Mouse (Mus musculus): ENCODE data around the gene Ccl25. TPM values are rescaled to one million over a fixed set of nuclear protein-coding genes. Genes with fewer than 3 reads are reported as not detected.
"Not testable (repeated sequence)": the region's sequence is repeated elsewhere in the genome, so short reads cannot be mapped to it uniquely, and the experiment has no call there.

The Ccl25 gene
- polyA plus RNA-seq, 1 experiment from 2014 or later, result 16.4 TPM

GRCm38 (mm10) chr8:4340207-4340606, 15.2 kb downstream of the Ccl25 start:
- H3K27ac ChIP-seq (ENCODE audit: low read depth), result no peak overlapping the region
- H3K27me3 ChIP-seq (ENCODE audit: insufficient read depth, low read length), result no peaks in the 10 kb centered on the region
- H3K4me1 ChIP-seq (ENCODE audit: insufficient read depth), result no peaks in the 10 kb centered on the region
- ATAC-seq (ENCODE audit: insufficient read depth) (no peak), DNase-seq (no peak)
- 88% methylated on average over 3 of the region's 3 CpGs for WGBS
- peaks cover 37% of the 10 kb centered on the region for H3K36me3 ChIP-seq (ENCODE audit: insufficient read depth)
- no peaks in the 10 kb centered on the region for H3K9me3 ChIP-seq (ENCODE audit: low read depth, low read length)
- no peak overlapping the region for H3K9ac ChIP-seq
- H3K4me2 ChIP-seq, result no peak overlapping the region
- no peak for TF ChIP-seq CTCF (IDR thresholded peaks at IDR 0.05; ENCODE audit: low read depth)
- no peak overlapping the region for H3K4me3 ChIP-seq (ENCODE audit: low read depth, low read length)

GRCm38 (mm10) chr8:4347661-4348060, 22.7 kb downstream of the Ccl25 start:
- Histone ChIP-seq H3K4me2 (no peak overlapping the region), H3K9ac (no peak overlapping the region)
- no peak for ATAC-seq (ENCODE audit: insufficient read depth)

GRCm38 (mm10) chr8:4348275-4348674, 23.3 kb downstream of the Ccl25 start:
- H3K27ac ChIP-seq (ENCODE audit: low read depth), result no peak overlapping the region
- ATAC-seq (ENCODE audit: insufficient read depth) (no peak), DNase-seq (no peak)
- no peak overlapping the region for H3K9ac ChIP-seq
- no peak overlapping the region for H3K4me3 ChIP-seq (ENCODE audit: low read depth, low read length)
- no peaks in the 10 kb centered on the region for H3K9me3 ChIP-seq (ENCODE audit: low read depth, low read length)
- H3K4me2 ChIP-seq, result no peak overlapping the region
- no peaks in the 10 kb centered on the region for H3K36me3 ChIP-seq (ENCODE audit: insufficient read depth)
- TF ChIP-seq CTCF (IDR thresholded peaks at IDR 0.05; ENCODE audit: low read depth), result no peak
- H3K4me1 ChIP-seq (ENCODE audit: insufficient read depth), result no peaks in the 10 kb centered on the region
- no peaks in the 10 kb centered on the region for H3K27me3 ChIP-seq (ENCODE audit: insufficient read depth, low read length)
- WGBS, result 26% methylated on average over 12 of the region's 12 CpGs

More at GRCm38 (mm10) chr8:4347661-4348060, 22.7 kb downstream of the Ccl25 start:
- Histone ChIP-seq H3K27ac (ENCODE audit: low read depth) (no peak overlapping the region), H3K9me3 (ENCODE audit: low read depth, low read length) (no peaks in the 10 kb centered on the region), H3K4me3 (ENCODE audit: low read depth, low read length) (no peak overlapping the region), H3K4me1 (ENCODE audit: insufficient read depth) (no peaks in the 10 kb centered on the region), H3K27me3 (ENCODE audit: insufficient read depth, low read length) (no peaks in the 10 kb centered on the region), H3K36me3 (ENCODE audit: insufficient read depth) (no peaks in the 10 kb centered on the region)
- DNase-seq, result no peak
- WGBS, result 50% methylated on average over 7 of the region's 7 CpGs
- no peak for TF ChIP-seq CTCF (IDR thresholded peaks at IDR 0.05; ENCODE audit: low read depth)

GRCm38 (mm10) chr8:4349335-4349734, 24.3 kb downstream of the Ccl25 start:
- Histone ChIP-seq H3K4me2 (no peak overlapping the region), H3K4me1 (ENCODE audit: insufficient read depth) (no peaks in the 10 kb centered on the region), H3K9me3 (ENCODE audit: low read depth, low read length) (no peaks in the 10 kb centered on the region), H3K4me3 (ENCODE audit: low read depth, low read length) (no peak overlapping the region), H3K36me3 (ENCODE audit: insufficient read depth) (no peaks in the 10 kb centered on the region), H3K27ac (ENCODE audit: low read depth) (no peak overlapping the region), H3K27me3 (ENCODE audit: insufficient read depth, low read length) (no peaks in the 10 kb centered on the region), H3K9ac (no peak overlapping the region)
- WGBS, result 75% methylated on average over 1 of the region's 1 CpGs
- no peak for DNase-seq
- no peak for TF ChIP-seq CTCF (IDR thresholded peaks at IDR 0.05; ENCODE audit: low read depth)
- ATAC-seq (ENCODE audit: insufficient read depth), result no peak

- no peak overlapping the region for H3K4me3 ChIP-seq (ENCODE audit: low read depth, low read length)
- no peak overlapping the region for H3K9ac ChIP-seq
- no peak overlapping the region for H3K4me2 ChIP-seq
- WGBS, result 71% methylated on average over 3 of the region's 3 CpGs
- no peaks in the 10 kb centered on the region for H3K9me3 ChIP-seq (ENCODE audit: low read depth, low read length)
- DNase-seq (no peak), ATAC-seq (ENCODE audit: insufficient read depth) (no peak)
- no peak for TF ChIP-seq CTCF (IDR thresholded peaks at IDR 0.05; ENCODE audit: low read depth)
- H3K36me3 ChIP-seq (ENCODE audit: insufficient read depth), result no peaks in the 10 kb centered on the region
- H3K27me3 ChIP-seq (ENCODE audit: insufficient read depth, low read length), result no peaks in the 10 kb centered on the region
- H3K27ac ChIP-seq (ENCODE audit: low read depth), result no peak overlapping the region
- no peaks in the 10 kb centered on the region for H3K4me1 ChIP-seq (ENCODE audit: insufficient read depth)
Observed at GRCm38 (mm10) chr8:4350618-4351017, 25.6 kb downstream of the Ccl25 start.

- not testable (repeated sequence) for H3K9ac ChIP-seq; H3K36me3 ChIP-seq (ENCODE audit: insufficient read depth); H3K4me2 ChIP-seq; H3K4me3 ChIP-seq (ENCODE audit: low read depth, low read length); DNase-seq; ATAC-seq (ENCODE audit: insufficient read depth); H3K4me1 ChIP-seq (ENCODE audit: insufficient read depth); H3K9me3 ChIP-seq (ENCODE audit: low read depth, low read length); H3K27me3 ChIP-seq (ENCODE audit: insufficient read depth, low read length); H3K27ac ChIP-seq (ENCODE audit: low read depth)
- WGBS, result 89% methylated on average over 6 of the region's 6 CpGs
Observed at GRCm38 (mm10) chr8:4352562-4352961, 27.6 kb downstream of the Ccl25 start.

GRCm38 (mm10) chr8:4353741-4354140, 28.7 kb downstream of the Ccl25 start:
- Histone ChIP-seq H3K4me1 (ENCODE audit: insufficient read depth) (no peaks in the 10 kb centered on the region), H3K9ac (no peak overlapping the region), H3K36me3 (ENCODE audit: insufficient read depth) (no peaks in the 10 kb centered on the region), H3K4me2 (no peak overlapping the region), H3K9me3 (ENCODE audit: low read depth, low read length) (no peaks in the 10 kb centered on the region), H3K27me3 (ENCODE audit: insufficient read depth, low read length) (no peaks in the 10 kb centered on the region), H3K27ac (ENCODE audit: low read depth) (no peak overlapping the region), H3K4me3 (ENCODE audit: low read depth, low read length) (no peak overlapping the region)
- ATAC-seq (ENCODE audit: insufficient read depth) (no peak), DNase-seq (no peak)
- whole genome bisulfite sequencing, result 71% methylated on average over 4 of the region's 4 CpGs
- no peak for TF ChIP-seq CTCF (IDR thresholded peaks at IDR 0.05; ENCODE audit: low read depth)

- no peaks in the 10 kb centered on the region for H3K9me3 ChIP-seq (ENCODE audit: low read depth, low read length)
- no peak overlapping the region for H3K9ac ChIP-seq
- H3K4me3 ChIP-seq (ENCODE audit: low read depth, low read length), result no peak overlapping the region
- no peak overlapping the region for H3K4me2 ChIP-seq
- no peaks in the 10 kb centered on the region for H3K4me1 ChIP-seq (ENCODE audit: insufficient read depth)
- WGBS, result 100% methylated on average over 1 of the region's 1 CpGs
- DNase-seq (no peak), ATAC-seq (ENCODE audit: insufficient read depth) (no peak)
- H3K27me3 ChIP-seq (ENCODE audit: insufficient read depth, low read length), result no peaks in the 10 kb centered on the region
- no peak overlapping the region for H3K27ac ChIP-seq (ENCODE audit: low read depth)
- no peaks in the 10 kb centered on the region for H3K36me3 ChIP-seq (ENCODE audit: insufficient read depth)
- no peak for TF ChIP-seq CTCF (IDR thresholded peaks at IDR 0.05; ENCODE audit: low read depth)
Observed at GRCm38 (mm10) chr8:4354516-4354915, 29.5 kb downstream of the Ccl25 start.
